Mouse (Mus musculus) CD4-positive naive resting alpha-beta T cell, adult 76 days (primary cell): Measurements from ENCODE around the gene Gm4884. TPM values are rescaled to one million over a fixed set of nuclear protein-coding genes. Genes with fewer than 3 reads are reported as not detected.

Source experiments
- total RNA-seq: library from RNA; stranded (reverse); gene quantifications from one replicate; pipeline ENCODE4 v1.2.4, GENCODE M21; 2023

Gm4884 gene
- not detected for total RNA-seq

DNA sequence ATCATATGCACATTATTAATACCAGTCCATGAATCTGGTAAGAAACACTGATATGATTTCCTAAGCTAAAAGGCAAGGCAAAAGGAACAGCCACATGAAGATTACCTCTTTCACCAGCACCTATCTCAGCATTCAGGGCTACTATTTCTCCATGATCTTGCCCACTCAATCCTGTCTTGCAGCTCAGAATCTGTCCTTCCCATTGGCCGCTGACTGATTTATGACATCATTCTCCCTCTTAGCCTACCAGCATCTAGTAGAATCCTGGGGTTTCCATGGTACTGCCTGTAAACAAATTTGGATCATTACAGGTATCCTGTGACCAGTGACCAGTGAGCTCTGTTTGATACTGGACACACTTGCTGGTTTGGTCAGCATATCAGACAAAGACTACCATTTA, at the start of gene Gm4884:
Gene Gm4884, plus strand, starts transcription at position 301 of the 400 bp plus-strand sequence.

DNA sequence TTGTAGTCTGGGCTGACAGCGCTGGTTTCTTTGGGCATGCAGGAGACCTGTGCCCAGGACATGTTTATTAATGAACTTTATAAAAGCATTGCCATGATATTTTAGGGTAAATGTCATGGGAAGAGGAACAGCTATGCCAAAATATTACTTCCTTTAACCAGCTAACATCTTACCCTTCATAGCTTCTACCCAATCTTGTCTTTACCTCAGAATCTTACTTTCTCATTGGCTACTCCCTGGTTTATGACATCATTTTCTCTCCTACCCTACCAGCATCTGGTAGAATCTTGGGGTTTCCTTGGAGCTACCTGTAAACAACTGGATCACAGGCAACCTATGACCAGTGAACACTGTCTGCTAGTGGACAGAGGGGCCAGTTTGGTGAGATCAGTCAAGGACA, 45.3 kb upstream of the Gm4884 start, which contains the start of gene 4930433I11Rik:
Gene 4930433I11Rik, plus strand, starts transcription at position 301 of the 400 bp plus-strand sequence.

Other genes with a start within 250 kb of the Gm4884 start
- gene Vstm2b, start 134.4 kb upstream of the Gm4884 start, total RNA-seq: not detected
- gene 4930433I11Rik, start 45.2 kb upstream of the Gm4884 start, total RNA-seq: not detected
- gene Gm5592, start 121.1 kb downstream of the Gm4884 start, total RNA-seq: not detected